Mouse (Mus musculus): ENCODE results near the gene Hspa8. TPM values are rescaled to one million over a fixed set of nuclear protein-coding genes. Genes with fewer than 3 reads are reported as not detected.
"Not testable (repeated sequence)": the region's sequence is repeated elsewhere in the genome, so short reads cannot be mapped to it uniquely, and the experiment has no call there.

Gene Hspa8
- polyA plus RNA-seq, 1 experiment from 2014 or later, result 1,252 TPM

DNA sequence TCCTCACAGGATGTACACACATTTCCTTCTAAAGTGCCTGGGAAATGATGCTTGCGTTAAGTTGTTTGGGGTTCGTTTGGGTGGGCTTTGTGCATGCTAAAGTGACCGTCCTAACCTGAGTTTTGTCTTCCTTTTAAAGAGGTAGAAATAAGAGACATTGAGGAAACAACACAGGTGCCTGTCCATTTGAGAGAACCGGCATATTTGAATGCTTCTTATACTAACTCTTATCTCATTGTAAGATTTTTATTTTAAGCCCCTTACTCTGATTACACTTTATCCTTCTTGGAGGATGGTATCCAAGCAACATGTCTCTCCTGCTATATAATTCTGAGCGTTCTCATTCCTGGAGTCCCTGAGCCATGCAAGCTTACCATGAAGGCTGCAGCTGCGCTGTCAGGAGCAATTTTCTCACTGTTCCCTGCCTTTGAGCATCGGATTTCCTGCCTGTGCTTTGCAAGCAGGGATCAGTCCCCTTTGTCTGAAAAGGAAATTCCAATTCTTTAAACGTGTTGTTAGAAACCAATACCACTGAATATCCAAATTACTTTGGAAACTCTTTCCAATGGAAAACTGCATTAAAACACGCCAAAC lies 16.3 kb upstream of the Hspa8 start:
- no peak for TF ChIP-seq CTCF (IDR thresholded peaks at IDR 0.05)
- in situ Hi-C loops (cut with MboI; ENCODE audit: low pct_unique_long_range_greater_than_20kb), result no loop called here
- DNase-seq (ENCODE audit: low read depth, low spot score) (no peak), ATAC-seq (no peak)
- no peaks in the 10 kb centered on the region for H3K27me3 ChIP-seq
- ChIA-PET CTCF (no interaction called here), POLR2A (interaction anchor here (0.6 kb wide), 1 partner anchor 31 kb away, joined by 3 read pairs; no protein-coding TSS in a partner anchor)

- no peaks in the 10 kb centered on the region for H3K27me3 ChIP-seq
- DNase-seq (ENCODE audit: low read depth, low spot score) (no peak), ATAC-seq (no peak)
- TF ChIP-seq CTCF (IDR thresholded peaks at IDR 0.05), result no peak
- ChIA-PET CTCF (no interaction called here), POLR2A (no interaction called here)
- in situ Hi-C loops (cut with MboI; ENCODE audit: low pct_unique_long_range_greater_than_20kb), result no loop called here
Measured at GRCm38 (mm10) chr9:40785452-40785851, 15.3 kb upstream of the Hspa8 start.

- POLR2A ChIA-PET; in situ Hi-C loops (cut with MboI; ENCODE audit: low pct_unique_long_range_greater_than_20kb); DNase-seq (ENCODE audit: low read depth, low spot score); ATAC-seq; H3K27me3 ChIP-seq: not testable (repeated sequence)
- CTCF ChIA-PET, result interaction anchor here (0.7 kb wide), 1 partner anchor 15 kb away, joined by 3 read pairs; no protein-coding TSS in a partner anchor
Measured at GRCm38 (mm10) chr9:40786820-40787219, 14.0 kb upstream of the Hspa8 start.

GRCm38 (mm10) chr9:40791864-40792633 lies 8.7 kb upstream of the Hspa8 start:
- no peaks in the 10 kb centered on the region for H3K27me3 ChIP-seq
- CTCF ChIA-PET, result no interaction called here
- no peak for ATAC-seq
- TF ChIP-seq CTCF (IDR thresholded peaks at IDR 0.05), result no peak
- in situ Hi-C loops (cut with MboI; ENCODE audit: low pct_unique_long_range_greater_than_20kb), result no loop called here
- no peak for DNase-seq (ENCODE audit: low read depth, low spot score)
- POLR2A ChIA-PET, result no interaction called here

GRCm38 (mm10) chr9:40793581-40793980 lies 7.2 kb upstream of the Hspa8 start:
- CTCF ChIA-PET, result interaction anchor here (1.2 kb wide), 1 partner anchor 37 kb away, joined by 3 read pairs; no protein-coding TSS in a partner anchor
- ATAC-seq, result no peak

GRCm38 (mm10) chr9:40794251-40794650 lies 6.5 kb upstream of the Hspa8 start:
- in situ Hi-C loops (cut with MboI; ENCODE audit: low pct_unique_long_range_greater_than_20kb), result no loop called here
- CTCF ChIA-PET, result interaction anchor here (1.2 kb wide), 1 partner anchor 38 kb away, joined by 3 read pairs; no protein-coding TSS in a partner anchor
- no peaks in the 10 kb centered on the region for H3K27me3 ChIP-seq
- TF ChIP-seq CTCF (IDR thresholded peaks at IDR 0.05), result no peak
- ATAC-seq, result no peak
- no peak for DNase-seq (ENCODE audit: low read depth, low spot score)
- POLR2A ChIA-PET, result interaction anchor here (0.8 kb wide), 1 partner anchor 22 kb away, joined by 3 read pairs; no protein-coding TSS in a partner anchor

More at GRCm38 (mm10) chr9:40793581-40793980, 7.2 kb upstream of the Hspa8 start:
- no peak for DNase-seq (ENCODE audit: low read depth, low spot score)
- in situ Hi-C loops (cut with MboI; ENCODE audit: low pct_unique_long_range_greater_than_20kb), result no loop called here
- POLR2A ChIA-PET, result interaction anchor here (0.8 kb wide), 1 partner anchor 21 kb away, joined by 3 read pairs; no protein-coding TSS in a partner anchor
- no peak for TF ChIP-seq CTCF (IDR thresholded peaks at IDR 0.05)
- no peaks in the 10 kb centered on the region for H3K27me3 ChIP-seq

GRCm38 (mm10) chr9:40794926-40795325 lies 5.9 kb upstream of the Hspa8 start:
- DNase-seq (ENCODE audit: low read depth, low spot score), result no peak
- no peaks in the 10 kb centered on the region for H3K27me3 ChIP-seq
- POLR2A ChIA-PET, result no interaction called here
- no peak for ATAC-seq
- in situ Hi-C loops (cut with MboI; ENCODE audit: low pct_unique_long_range_greater_than_20kb), result no loop called here
- no peak for TF ChIP-seq CTCF (IDR thresholded peaks at IDR 0.05)
- CTCF ChIA-PET, result interaction anchor here (1.2 kb wide), 1 partner anchor 38 kb away, joined by 3 read pairs; no protein-coding TSS in a partner anchor

GRCm38 (mm10) chr9:40795562-40795961 lies 5.2 kb upstream of the Hspa8 start:
- no peak for TF ChIP-seq CTCF (IDR thresholded peaks at IDR 0.05)
- no peak for ATAC-seq
- POLR2A ChIA-PET, result no interaction called here
- CTCF ChIA-PET, result no interaction called here
- in situ Hi-C loops (cut with MboI; ENCODE audit: low pct_unique_long_range_greater_than_20kb), result no loop called here
- no peaks in the 10 kb centered on the region for H3K27me3 ChIP-seq
- DNase-seq (ENCODE audit: low read depth, low spot score), result no peak

DNA sequence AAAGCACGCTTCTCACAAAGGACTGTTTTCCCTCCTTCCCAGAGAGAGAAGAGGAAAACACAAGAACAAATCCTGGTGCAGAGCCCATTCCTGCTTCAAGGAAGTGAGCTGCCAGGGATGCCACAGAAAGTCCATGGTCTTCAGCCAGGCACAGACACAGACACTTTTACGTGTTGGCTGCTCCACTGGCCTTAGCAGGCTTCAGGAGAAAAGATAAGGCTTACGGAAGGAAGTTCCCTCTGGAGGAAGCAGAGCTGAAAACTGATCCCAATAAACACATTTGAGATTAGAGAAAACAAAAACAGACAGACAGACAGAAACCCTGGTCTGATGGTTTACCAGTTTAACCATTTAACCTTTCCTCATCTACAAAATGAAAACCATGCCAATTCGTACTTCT lies 4.7 kb upstream of the Hspa8 start:
- DNase-seq (ENCODE audit: low read depth, low spot score) (no peak), ATAC-seq (no peak)
- POLR2A ChIA-PET, result interaction anchor here (0.6 kb wide), 2 partner anchors 10 to 39 kb away, joined by 3 read pairs; no protein-coding TSS in a partner anchor
- H3K27me3 ChIP-seq, result no peaks in the 10 kb centered on the region
- CTCF ChIA-PET, result interaction anchor here (0.6 kb wide), 1 partner anchor 29 kb away, joined by 3 read pairs; no protein-coding TSS in a partner anchor
- TF ChIP-seq CTCF (IDR thresholded peaks at IDR 0.05), result no peak
- in situ Hi-C loops (cut with MboI; ENCODE audit: low pct_unique_long_range_greater_than_20kb), result no loop called here

DNA sequence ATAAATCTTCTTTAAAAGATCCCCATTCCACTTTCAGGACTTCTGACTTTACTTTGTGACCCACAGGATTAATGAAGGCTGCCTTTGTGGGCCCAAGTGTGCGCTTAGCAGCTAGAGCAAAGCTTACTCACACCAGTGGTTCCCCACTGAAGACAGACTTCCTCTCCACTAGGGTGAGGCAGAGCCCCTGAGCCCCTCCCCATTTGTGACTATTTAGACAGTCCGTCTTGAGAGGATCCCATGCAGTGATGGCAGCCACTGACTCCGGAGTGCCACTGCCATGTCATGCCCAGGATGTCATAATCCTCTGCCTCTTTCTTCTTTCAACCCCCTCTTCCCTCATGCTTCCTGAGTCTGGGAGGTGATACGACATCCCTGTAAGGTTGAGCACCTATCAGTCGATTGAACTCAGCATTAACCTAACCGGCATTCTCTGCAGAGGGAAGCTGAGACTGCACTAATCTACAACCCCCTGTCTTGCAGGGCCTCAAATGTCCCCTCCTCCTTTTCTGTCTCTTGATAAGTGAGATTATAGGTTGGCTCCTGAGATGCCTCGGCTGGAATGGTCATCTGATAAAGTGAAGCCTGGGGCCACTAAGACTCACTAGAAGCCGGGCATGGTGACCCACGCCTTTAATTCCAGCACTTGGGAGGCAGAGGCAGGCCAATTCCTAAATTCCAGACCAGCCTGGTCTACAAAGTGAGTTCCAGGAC lies 2.4 kb upstream of the Hspa8 start:
- no peak for TF ChIP-seq CTCF (IDR thresholded peaks at IDR 0.05)
- no peaks in the 10 kb centered on the region for H3K27me3 ChIP-seq
- POLR2A ChIA-PET, result no interaction called here
- DNase-seq (ENCODE audit: low read depth, low spot score) (no peak), ATAC-seq (no peak)
- CTCF ChIA-PET, result interaction anchor here (0.9 to 1.9 kb wide), 3 partner anchors 41 to 182 kb away, joined by 3 to 10 read pairs (median 4); no protein-coding TSS in a partner anchor
- in situ Hi-C loops (cut with MboI; ENCODE audit: low pct_unique_long_range_greater_than_20kb), result no loop called here

All from Patski (cell line).